Mouse (Mus musculus) neural tube, embryonic 11.5 days (tissue): ENCODE measurements around the gene Stx6. TPM values are rescaled to one million over a fixed set of nuclear protein-coding genes. Genes with fewer than 3 reads are reported as not detected.
A peak's percentile ranks its signal among the peaks of the same experiment; 100 is the strongest.

ENCODE experiments used
- ATAC-seq: fragments of 200-750 bp; cut with Nextera tagmentation; 2 replicates; pipeline ENCODE4 v1.8.0; 2017; ENCODE audit warnings: moderate number of reproducible peaks, mild to moderate bottlenecking, moderate TSS enrichment, moderate library complexity; ENCODE audit not compliant: insufficient read depth, low FRiP score, low TSS enrichment
- DNase-seq: peaks from one replicate; pipeline ENCODE4 v3.0.0-alpha.2; 2015; ENCODE audit warnings: low spot score
- H3K27ac ChIP-seq: fragments of 300-500 bp; sonication (generic); 2 replicates; pipeline ENCODE4 v1.5.1; 2014; ENCODE audit warnings: low read depth, mild to moderate bottlenecking, low read length
- H3K27me3 ChIP-seq: fragments of 300-500 bp; sonication (generic); 2 replicates; pipeline ENCODE4 v1.6.1; 2014; ENCODE audit warnings: mild to moderate bottlenecking, low read length, mixed read lengths; ENCODE audit not compliant: control insufficient read depth, insufficient read depth
- H3K36me3 ChIP-seq: fragments of 300-500 bp; sonication (generic); 2 replicates; pipeline ENCODE4 v1.6.1; 2014; ENCODE audit warnings: mild to moderate bottlenecking, low read length, moderate library complexity, mixed read lengths; ENCODE audit not compliant: control insufficient read depth, insufficient read depth
- H3K4me1 ChIP-seq: fragments of 300-500 bp; sonication (generic); 2 replicates; pipeline ENCODE4 v1.6.1; 2014; ENCODE audit warnings: low read length, mixed read lengths; ENCODE audit not compliant: control insufficient read depth, insufficient read depth
- H3K4me2 ChIP-seq: fragments of 300-500 bp; sonication (generic); 2 replicates; pipeline ENCODE4 v1.6.1; 2014; ENCODE audit warnings: low read depth, mild to moderate bottlenecking, moderate library complexity
- H3K4me3 ChIP-seq: fragments of 300-500 bp; sonication (generic); 2 replicates; pipeline ENCODE4 v1.5.1; 2014; ENCODE audit warnings: low read depth, low read length
- H3K9ac ChIP-seq: fragments of 300-500 bp; sonication (generic); 2 replicates; pipeline ENCODE4 v1.6.1; 2014; ENCODE audit warnings: mild to moderate bottlenecking, low read length
- H3K9me3 ChIP-seq: fragments of 300-500 bp; sonication (generic); 2 replicates; pipeline ENCODE4 v1.6.1; 2016; ENCODE audit warnings: low read length; ENCODE audit not compliant: control insufficient read depth
- whole genome bisulfite sequencing: fragments of 180-500 bp; shearing (Covaris S2); extraction: QIAGEN DNeasy Blood & Tissue Kit; methylation state at CpG from one replicate; pipeline ENCODE4 v1.1.7; 2014; 5-methylcytosine and 5-hydroxymethylcytosine counted together
- polyA plus RNA-seq: library from polyadenylated mRNA; unstranded; fragments of >200 nt; fragmentation: Nextera tagmentation; extraction: Ambion mirVana; gene quantifications from 2 replicates; pipeline ENCODE4 v1.2.1, GENCODE M21; 2014

Stx6 gene
- polyA plus RNA-seq, result 111 TPM in 2 replicates

DNA sequence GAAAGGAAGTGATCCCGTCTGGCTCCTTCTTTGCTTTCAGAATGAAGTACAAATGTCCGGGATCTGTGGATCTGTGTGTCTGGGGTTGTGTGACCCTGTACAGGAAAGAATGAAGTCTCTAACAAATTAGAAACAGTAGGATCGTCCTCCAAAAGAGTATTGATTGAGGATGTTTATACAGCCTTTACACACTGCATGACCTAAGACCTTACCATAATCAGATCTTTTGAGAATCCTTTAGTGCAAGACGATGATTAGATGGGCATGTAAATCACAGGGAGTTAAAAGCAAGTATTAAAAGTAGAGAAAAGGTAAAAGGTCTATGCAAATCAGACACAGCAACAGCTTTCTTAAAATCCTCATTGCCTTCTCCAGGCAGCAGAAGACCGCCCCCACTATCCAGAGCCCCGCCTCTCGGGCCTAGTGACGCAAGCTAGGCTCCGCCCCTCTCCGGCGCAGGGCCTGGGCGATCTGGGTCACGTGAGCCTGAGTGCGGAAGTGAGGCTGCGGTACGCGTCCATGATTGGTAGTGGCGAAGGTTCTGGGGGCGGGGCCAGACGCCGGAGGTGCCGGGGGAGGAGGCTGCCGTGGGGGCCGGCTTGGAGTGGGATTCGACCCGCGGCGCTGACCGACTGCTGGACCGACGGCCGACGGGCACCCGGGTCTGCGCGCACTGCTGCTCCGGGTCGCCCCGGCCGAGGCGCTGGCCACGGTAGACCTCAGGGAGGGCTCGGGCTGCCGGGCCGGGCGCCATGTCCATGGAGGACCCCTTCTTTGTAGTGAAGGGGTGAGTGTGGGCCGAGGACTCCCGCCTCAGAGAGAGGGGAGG is at the start of gene Stx6:
Gene Stx6, plus strand, starts transcription at position 575 of the 829 bp plus-strand sequence.
- Histone ChIP-seq H3K4me3 (peak within 1 kb of the TSS; percentile 98), H3K27ac (peak within 1 kb of the TSS; percentile 85), H3K27me3 (no peaks in the 10 kb centered on the region), H3K9ac (peak within 1 kb of the TSS; percentile 93), H3K4me2 (peak within 1 kb of the TSS; percentile 67), H3K4me1 (no peaks in the 10 kb centered on the region; the same call in 1 of the 2 replicates), H3K9me3 (no peaks in the 10 kb centered on the region), H3K36me3 (no peaks in the 10 kb centered on the region)
- WGBS, result 2% methylated on average over 48 of the region's 48 CpGs
- DNase-seq, result peak; percentile 98
- ATAC-seq, result peak; percentile 98

DNA sequence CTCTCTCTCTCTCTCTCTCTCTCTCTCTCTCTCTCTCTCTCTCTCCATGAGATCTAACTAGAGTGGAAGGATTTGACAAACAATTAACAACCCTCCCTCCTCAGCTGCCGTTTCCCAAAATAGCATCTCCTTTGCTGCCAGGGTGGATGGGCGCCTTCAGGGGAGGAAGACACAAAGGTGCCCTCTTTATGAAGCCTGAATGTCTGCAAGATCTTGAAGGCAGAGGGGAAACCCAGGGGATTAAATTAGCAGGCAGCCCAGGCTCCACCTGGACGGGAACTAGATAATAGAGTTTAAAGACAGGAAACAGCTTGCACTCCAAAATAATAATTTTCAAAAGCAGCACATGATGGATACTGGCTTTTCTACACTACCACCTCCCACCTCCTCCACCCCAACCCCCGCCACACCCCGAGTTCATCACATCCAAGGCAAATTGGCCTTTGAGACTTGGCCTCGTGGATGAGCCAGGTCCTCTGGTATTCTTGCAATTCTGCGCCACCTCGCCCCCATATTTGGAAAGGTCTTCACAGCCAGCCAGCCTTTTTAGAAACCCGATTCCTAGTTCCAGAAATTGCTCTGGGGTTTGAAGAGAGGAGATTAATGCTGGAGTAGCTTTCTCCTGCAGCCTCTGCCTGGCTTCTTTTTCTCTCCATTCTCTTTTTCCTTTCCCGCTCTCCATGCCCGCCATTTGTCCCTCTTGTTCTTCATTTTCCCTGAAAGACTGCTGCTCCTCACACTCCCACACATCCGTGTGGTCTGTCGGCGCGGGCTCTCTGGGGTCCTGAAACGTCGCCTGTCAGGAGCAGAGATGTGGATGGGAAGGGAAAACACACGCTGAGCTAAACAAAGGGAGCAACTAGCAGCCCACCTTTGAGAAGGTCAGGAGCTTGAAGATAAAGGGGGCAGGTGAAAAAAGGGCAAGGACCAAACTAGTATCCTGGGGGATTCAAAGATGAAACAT is 48.8 kb upstream of the Stx6 start:
- WGBS, result 22% methylated on average over 18 of the region's 18 CpGs
- no peak for ATAC-seq
- no peak for DNase-seq
- H3K27me3 ChIP-seq, result no peaks in the 10 kb centered on the region
- H3K4me2 ChIP-seq, result no peak overlapping the region
- 0 out of 2 replicates have a peak overlapping the region, but pooled peaks have one; percentile 16 for H3K9ac ChIP-seq
- H3K27ac ChIP-seq, result no peak overlapping the region
- no peak overlapping the region for H3K4me3 ChIP-seq
- peaks cover 5% of the 10 kb centered on the region; the same call in 1 of the 2 replicates for H3K4me1 ChIP-seq
- H3K36me3 ChIP-seq, result no peaks in the 10 kb centered on the region
- no peaks in the 10 kb centered on the region for H3K9me3 ChIP-seq

DNA sequence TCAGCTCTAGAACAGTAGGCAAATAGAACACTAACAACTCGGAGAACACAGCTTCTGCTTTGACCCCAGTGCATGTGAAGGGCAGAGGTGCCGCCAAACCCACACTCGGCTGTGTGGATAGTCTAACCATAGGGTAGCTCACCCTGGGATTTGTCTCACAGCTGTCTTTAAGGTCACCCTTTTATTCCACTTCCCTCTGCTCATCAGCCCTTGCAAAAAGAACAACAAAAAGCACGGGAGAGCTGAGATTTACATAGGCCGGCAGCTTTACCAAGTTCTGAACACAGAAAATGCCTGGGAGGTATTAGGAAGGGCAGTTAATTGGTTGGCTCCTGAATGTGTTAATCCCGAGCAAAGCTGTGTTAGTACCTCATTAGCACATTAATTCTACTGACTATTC is 47.0 kb upstream of the Stx6 start:
- Histone ChIP-seq H3K4me1 (peaks cover 5% of the 10 kb centered on the region; the same call in 1 of the 2 replicates), H3K4me3 (no peak overlapping the region), H3K36me3 (no peaks in the 10 kb centered on the region), H3K27me3 (no peaks in the 10 kb centered on the region), H3K4me2 (no peak overlapping the region), H3K27ac (no peak overlapping the region), H3K9me3 (no peaks in the 10 kb centered on the region), H3K9ac (no peak overlapping the region)
- ATAC-seq, result no peak
- 21% methylated on average over 6 of the region's 6 CpGs for WGBS
- DNase-seq, result no peak

DNA sequence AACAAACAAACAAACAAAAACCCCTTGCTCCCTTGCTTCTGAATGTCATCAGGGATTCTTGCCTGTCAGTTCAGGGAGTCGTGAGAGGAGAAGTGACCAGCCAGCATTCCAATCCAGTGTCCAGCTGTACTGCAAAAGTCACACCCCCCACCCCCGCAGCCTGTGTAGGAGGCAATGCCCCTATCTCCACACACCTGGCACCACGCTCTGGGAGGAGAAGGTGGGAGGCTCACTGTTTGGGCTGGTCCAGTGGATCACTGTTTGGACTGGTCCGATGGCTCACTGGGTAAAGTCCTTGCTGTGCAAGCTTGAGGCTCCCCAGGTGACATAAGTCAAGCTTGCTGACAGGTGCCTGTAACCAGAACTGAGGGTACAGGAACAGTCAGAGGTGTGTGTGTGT is 46.4 kb upstream of the Stx6 start:
- no peak overlapping the region for H3K4me2 ChIP-seq
- no peak for ATAC-seq
- no peaks in the 10 kb centered on the region for H3K9me3 ChIP-seq
- no peak for DNase-seq
- no peak overlapping the region for H3K9ac ChIP-seq
- H3K4me1 ChIP-seq, result peaks cover 5% of the 10 kb centered on the region; the same call in 1 of the 2 replicates
- no peaks in the 10 kb centered on the region for H3K27me3 ChIP-seq
- no peak overlapping the region for H3K4me3 ChIP-seq
- no peak overlapping the region for H3K27ac ChIP-seq
- 52% methylated on average over 4 of the region's 4 CpGs for WGBS
- no peaks in the 10 kb centered on the region for H3K36me3 ChIP-seq

DNA sequence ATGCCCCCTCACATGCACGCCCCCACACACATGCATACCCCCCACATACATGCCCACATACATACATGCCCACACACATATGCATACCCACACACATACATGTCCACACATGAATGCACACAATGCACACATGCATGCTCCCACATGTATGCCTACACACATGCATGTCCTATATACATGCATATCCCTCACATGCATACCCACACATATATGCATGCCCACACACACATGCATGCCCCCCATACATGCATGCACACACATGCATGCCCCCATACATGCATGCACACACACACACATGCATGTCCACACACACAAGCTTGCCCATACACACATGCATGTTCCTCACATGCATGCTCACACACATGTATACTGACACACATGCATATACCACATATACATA is 45.6 kb upstream of the Stx6 start:
- Histone ChIP-seq H3K9me3 (no peaks in the 10 kb centered on the region), H3K27me3 (no peaks in the 10 kb centered on the region), H3K4me2 (no peak overlapping the region), H3K4me1 (peaks cover 5% of the 10 kb centered on the region; the same call in 1 of the 2 replicates), H3K9ac (no peak overlapping the region), H3K4me3 (no peak overlapping the region), H3K36me3 (no peaks in the 10 kb centered on the region), H3K27ac (no peak overlapping the region)
- ATAC-seq, result no peak
- WGBS, result 78% methylated on average over 1 of the region's 1 CpGs
- DNase-seq, result no peak

DNA sequence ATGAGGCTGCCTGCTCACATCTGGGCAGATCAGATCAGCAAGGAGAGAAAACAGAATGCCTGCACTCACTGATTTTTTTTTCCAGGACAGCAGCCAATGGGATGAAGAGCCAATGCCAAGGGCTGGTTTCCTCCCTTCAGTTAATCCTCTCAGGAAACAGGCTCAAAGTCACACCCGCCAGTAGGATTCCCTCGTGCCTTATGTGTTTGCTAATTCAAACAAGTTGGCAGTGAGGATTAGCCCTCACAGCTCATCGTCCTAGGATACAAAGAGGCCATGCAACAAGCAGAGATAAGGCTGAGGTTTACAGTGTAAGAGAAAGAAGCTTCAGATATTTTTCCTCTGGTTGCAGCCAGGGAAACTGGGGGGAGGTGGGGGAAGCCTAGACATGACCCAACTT is 44.6 kb upstream of the Stx6 start:
- Histone ChIP-seq H3K27me3 (no peaks in the 10 kb centered on the region), H3K36me3 (no peaks in the 10 kb centered on the region), H3K9me3 (no peaks in the 10 kb centered on the region), H3K4me3 (no peak overlapping the region), H3K27ac (no peak overlapping the region), H3K4me2 (no peak overlapping the region), H3K4me1 (peaks cover 3% of the 10 kb centered on the region; the same call in 1 of the 2 replicates), H3K9ac (no peak overlapping the region)
- 49% methylated on average over 3 of the region's 3 CpGs for WGBS
- ATAC-seq (no peak), DNase-seq (no peak)

DNA sequence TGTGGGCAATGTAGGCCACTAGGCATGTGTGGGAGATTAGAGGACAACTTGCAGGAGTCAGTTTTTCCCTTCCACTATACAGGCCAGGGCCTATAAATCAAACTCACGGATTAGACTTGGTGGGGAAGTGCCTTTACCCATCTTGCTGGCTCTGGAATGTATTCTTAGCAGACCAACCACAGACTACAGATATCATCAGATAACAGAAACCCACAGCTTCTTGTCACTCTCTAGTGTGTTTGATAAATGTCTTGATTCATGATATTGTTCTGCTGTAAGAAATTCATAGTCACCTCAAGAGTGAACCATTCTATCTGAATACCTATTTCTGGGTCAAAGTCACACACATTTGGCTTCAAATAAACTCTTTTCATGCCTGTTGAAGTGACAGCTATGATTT is 38.8 kb upstream of the Stx6 start:
- Histone ChIP-seq H3K27ac (no peak overlapping the region), H3K4me1 (no peaks in the 10 kb centered on the region), H3K36me3 (no peaks in the 10 kb centered on the region), H3K9me3 (no peaks in the 10 kb centered on the region), H3K4me3 (no peak overlapping the region), H3K27me3 (no peaks in the 10 kb centered on the region), H3K4me2 (no peak overlapping the region), H3K9ac (no peak overlapping the region)
- DNase-seq, result no peak
- WGBS, result 57% methylated on average over 1 of the region's 1 CpGs
- no peak for ATAC-seq

DNA sequence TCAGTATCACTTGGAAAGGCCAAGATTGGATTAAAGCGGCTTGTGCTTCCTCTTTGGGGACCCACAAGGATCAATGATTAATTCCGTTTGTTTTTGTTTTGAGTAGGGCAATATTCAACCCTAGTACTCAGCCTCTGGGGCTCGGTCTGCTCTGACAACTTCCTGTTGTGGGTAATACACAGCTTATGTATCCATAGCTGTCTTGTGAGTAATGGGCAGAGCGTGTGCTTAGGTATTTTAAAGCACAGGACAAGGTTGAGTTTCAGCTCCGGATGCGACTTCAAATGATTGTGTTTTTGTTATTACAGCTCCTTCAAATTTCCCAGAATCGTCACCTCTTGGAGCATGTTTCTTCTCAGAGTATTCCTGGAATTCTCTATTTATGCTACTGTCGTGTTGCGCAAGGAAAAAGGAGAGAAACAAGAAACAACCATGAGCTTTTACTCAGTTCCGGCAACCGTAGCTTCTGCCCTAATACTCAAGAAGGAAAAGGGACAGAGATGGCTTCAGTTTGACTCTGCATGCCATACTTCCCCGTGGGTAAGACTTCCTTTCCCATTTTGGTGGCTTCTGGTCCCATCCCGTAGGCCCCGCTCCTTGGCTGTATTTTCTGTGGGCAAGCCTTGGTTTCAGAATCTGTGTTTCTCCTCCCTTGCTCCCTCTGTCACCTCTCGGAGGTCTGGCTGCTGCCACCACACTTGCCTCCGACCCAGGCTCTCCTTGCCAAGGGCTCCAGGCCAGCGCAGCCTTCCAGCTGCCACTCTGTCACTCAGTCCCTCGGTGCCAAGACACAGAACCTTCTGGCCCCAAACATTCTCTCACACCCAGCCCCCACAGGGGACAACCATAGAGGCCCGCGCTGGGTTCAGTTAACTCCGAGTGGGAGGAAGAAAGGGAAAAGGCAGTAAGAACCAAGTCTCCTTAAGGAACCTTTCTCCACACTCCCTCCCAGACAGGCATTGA is 36.3 kb upstream of the Stx6 start:
- Histone ChIP-seq H3K27me3 (no peaks in the 10 kb centered on the region), H3K4me3 (no peak overlapping the region), H3K4me2 (no peak overlapping the region), H3K27ac (no peak overlapping the region), H3K9ac (no peak overlapping the region), H3K4me1 (no peaks in the 10 kb centered on the region), H3K36me3 (no peaks in the 10 kb centered on the region), H3K9me3 (no peaks in the 10 kb centered on the region)
- WGBS, result 81% methylated on average over 21 of the region's 21 CpGs
- no peak for ATAC-seq
- DNase-seq, result no peak
